Mouse (Mus musculus): ENCODE results near the gene Zmynd12. TPM values are rescaled to one million over a fixed set of nuclear protein-coding genes. Genes with fewer than 3 reads are reported as not detected.

The Zmynd12 gene
- polyA plus RNA-seq (2017; shearing (Covaris generic)), result under 1 TPM in 1 of 2 experiments, not detected in 1; 0.47 TPM

GRCm38 (mm10) chr4:119422294-119422964, at the start of gene Zmynd12, which contains the start of gene Ppcs:
Zmynd12 (plus strand) TSS chr4:119422814.
Ppcs (minus strand) TSS chr4:119422420.

GRCm38 (mm10) chr4:119415072-119415753, 7.4 kb upstream of the Zmynd12 start, which contains the start of gene Ccdc30:
Ccdc30 (minus strand) TSS chr4:119415521.

GRCm38 (mm10) chr4:119492291-119492932, 69.8 kb downstream of the Zmynd12 start, which contains the start of gene Rimkla:
Rimkla (minus strand) TSS chr4:119492628.

Other genes starting within 250 kb of the Zmynd12 start
- gene Zfp691, start 248.6 kb upstream of the Zmynd12 start, polyA plus RNA-seq (2017; shearing (Covaris generic)), result 1 to 10 TPM; 1.4 to 2.5 TPM
- 1 to 10 TPM; 1.2 to 2.0 TPM for gene Ermap, start 232.8 kb upstream of the Zmynd12 start, polyA plus RNA-seq (2017; shearing (Covaris generic))
- 10 to 100 TPM; 79.0 to 93.5 TPM for gene Svbp, start 227.5 kb upstream of the Zmynd12 start, polyA plus RNA-seq (2017; shearing (Covaris generic))
- under 1 TPM in 1 of 2 experiments, not detected in 1; 0.32 TPM for gene Tmem269, start 204.6 kb upstream of the Zmynd12 start, polyA plus RNA-seq (2017; shearing (Covaris generic))
- 10 to 100 TPM; 14.7 to 16.6 TPM for gene AU022252, start 190.1 kb upstream of the Zmynd12 start, polyA plus RNA-seq (2017; shearing (Covaris generic))
- 1 to 10 TPM; 1.2 to 3.0 TPM for gene P3h1, start 189.9 kb upstream of the Zmynd12 start, polyA plus RNA-seq (2017; shearing (Covaris generic))
- gene Cldn19, start 167.4 kb upstream of the Zmynd12 start, polyA plus RNA-seq (2017; shearing (Covaris generic)), result not detected
- gene Ybx1, start 128.2 kb upstream of the Zmynd12 start, polyA plus RNA-seq (2017; shearing (Covaris generic)), result 100 to 1,000 TPM; 448 to 464 TPM
- 10 to 100 TPM; 40.2 to 56.6 TPM for gene Ppih, start 102.3 kb upstream of the Zmynd12 start, polyA plus RNA-seq (2017; shearing (Covaris generic))
- gene Ccdc30, start 7.3 kb upstream of the Zmynd12 start, polyA plus RNA-seq (2017; shearing (Covaris generic)), result 10 to 100 TPM in 1 of 2 experiments, 1 to 10 TPM in 1; 4.9 to 10.8 TPM
- gene Ppcs, start 394 bp upstream of the Zmynd12 start, polyA plus RNA-seq (2017; shearing (Covaris generic)), result 10 to 100 TPM; 61.9 to 64.7 TPM
- 1 to 10 TPM in 1 of 2 experiments, not detected in 1; 1.6 TPM for gene Rimkla, start 69.8 kb downstream of the Zmynd12 start, polyA plus RNA-seq (2017; shearing (Covaris generic))
- 10 to 100 TPM; 34.8 to 39.7 TPM for gene Foxj3, start 114.2 kb downstream of the Zmynd12 start, polyA plus RNA-seq (2017; shearing (Covaris generic))
- gene Frg2f1, start 116.7 kb downstream of the Zmynd12 start, polyA plus RNA-seq (2017; shearing (Covaris generic)), result 1 to 10 TPM; 2.5 to 3.4 TPM
- gene Guca2a, start 214.9 kb downstream of the Zmynd12 start, polyA plus RNA-seq (2017; shearing (Covaris generic)), result under 1 TPM in 1 of 2 experiments, not detected in 1; 0.31 TPM
- not detected for gene Guca2b, start 236.1 kb downstream of the Zmynd12 start, polyA plus RNA-seq (2017; shearing (Covaris generic))

Measured in activated CD4-positive, CD25-positive, alpha-beta regulatory T cell (primary cell).